Mouse (Mus musculus) left cerebral cortex, adult 2 months (tissue): ENCODE measurements at regions not wholly inside any gene's neighbourhood (a gene's known extent, or its start where the extent isn't known, plus 50 kb on each side); places are given as distances from the start of the nearest gene placed in this dataset.

Source experiments
- DNase-seq, 2 experiments: peaks; one replicate each; pipeline ENCODE4 v3.0.0; 2021 to 2022; ENCODE audit warnings: low spot score in 2 of 2, mixed read lengths in 1 of 2; ENCODE audit errors: extremely low spot score in 1 of 2
- H3K27ac ChIP-seq: fragments of 200-600 bp; 2 replicates; pipeline ENCODE4 v1.8.1; 2022
- H3K4me3 ChIP-seq: fragments of 200-600 bp; 2 replicates; pipeline ENCODE4 v1.8.1; 2022
- CTCF ChIP-seq: fragments of 200-600 bp; IDR thresholded peaks from 2 replicates; pipeline ENCODE4 v1.8.1; 2022; ENCODE audit warnings: antibody characterized with exemption, mild to moderate bottlenecking, moderate library complexity
- intact Hi-C: fragments of 180-260 bp; cut with DNase I; formaldehyde crosslinking; loops from one replicate; pipeline ENCODE4 v1.15.1; 2025

DNA sequence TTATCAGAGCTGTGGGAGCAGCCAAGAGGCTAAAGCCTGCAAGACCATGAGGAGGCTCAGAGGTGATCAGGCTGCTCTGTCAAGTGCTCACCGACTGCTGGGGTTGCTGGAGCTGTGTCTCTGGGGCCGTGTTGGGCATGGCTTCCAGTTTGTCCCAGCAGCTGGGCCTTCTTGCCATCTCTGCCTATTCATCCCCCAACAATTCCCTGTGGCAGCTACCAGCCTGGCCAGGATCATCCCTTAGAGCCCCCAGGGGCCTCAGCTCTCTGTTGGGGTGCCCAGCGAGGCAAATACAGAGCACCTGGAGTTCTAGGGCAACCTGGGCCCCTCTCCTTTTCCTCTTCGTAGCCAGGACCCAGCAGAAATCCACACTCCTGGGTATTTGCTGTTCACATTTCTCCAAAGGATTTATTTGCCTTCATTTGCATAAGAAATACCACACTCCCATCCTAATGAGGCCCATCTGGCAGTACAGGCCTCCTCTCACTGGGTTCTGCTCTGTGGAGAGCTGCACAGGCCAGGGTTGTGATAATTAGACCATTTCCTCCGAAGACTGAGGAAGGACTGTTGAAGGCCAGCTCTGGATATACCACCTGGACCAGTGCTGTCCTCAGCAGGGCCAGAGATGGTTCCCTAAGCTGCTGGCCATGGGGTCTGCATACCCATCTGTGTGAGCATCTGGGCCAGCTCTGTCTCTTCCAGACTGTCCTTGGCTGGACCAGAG is 61.6 kb upstream of the Rufy1 start:
- no peak overlapping the region for H3K4me3 ChIP-seq
- no peak for DNase-seq
- intact Hi-C loops = no loop called here
- H3K27ac ChIP-seq = no peak overlapping the region
- TF ChIP-seq CTCF = no peak

DNA sequence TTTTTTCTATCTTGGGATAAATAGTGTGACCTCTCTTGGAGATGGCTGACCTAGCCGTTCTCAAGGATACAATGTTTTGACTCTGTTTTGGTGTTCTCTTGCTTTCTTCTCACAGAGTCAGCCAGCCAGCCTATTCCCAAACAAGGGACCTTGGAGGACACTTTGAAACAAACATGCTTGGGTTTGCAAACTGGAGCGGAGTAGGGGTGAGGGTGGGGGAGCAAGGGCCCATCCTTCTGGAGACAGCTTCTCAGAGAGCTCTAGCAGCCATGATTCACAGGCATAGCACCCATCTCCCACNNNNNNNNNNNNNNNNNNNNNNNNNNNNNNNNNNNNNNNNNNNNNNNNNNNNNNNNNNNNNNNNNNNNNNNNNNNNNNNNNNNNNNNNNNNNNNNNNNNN is 52.9 kb upstream of the Rufy1 start:
- intact Hi-C loops = no loop called here
- Histone ChIP-seq H3K4me3 (no peak overlapping the region), H3K27ac (no peak overlapping the region)
- DNase-seq = no peak
- TF ChIP-seq CTCF = no peak

DNA sequence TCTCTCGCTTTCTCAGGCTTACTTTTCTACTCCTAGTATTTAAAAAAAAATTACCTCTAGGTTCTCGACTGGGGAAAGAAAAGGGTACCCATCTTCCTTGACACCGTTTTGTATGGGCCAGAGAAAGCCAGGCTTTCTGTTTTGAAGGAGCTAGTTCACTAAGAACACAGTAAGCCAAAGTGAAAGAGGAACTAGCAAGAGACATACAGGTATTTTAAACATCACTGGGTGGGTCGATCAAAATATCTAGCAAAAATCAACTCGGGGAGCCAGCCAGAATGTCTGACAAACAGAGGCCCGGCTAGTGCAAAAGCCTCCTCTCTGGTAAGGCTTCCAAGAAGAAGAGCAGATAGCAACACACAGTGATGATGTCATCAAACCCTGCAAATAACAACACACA is 52.2 kb upstream of the Rufy1 start:
- TF ChIP-seq CTCF = no peak
- Histone ChIP-seq H3K27ac (no peak overlapping the region), H3K4me3 (no peak overlapping the region)
- DNase-seq = no peak
- intact Hi-C loops = no loop called here

DNA sequence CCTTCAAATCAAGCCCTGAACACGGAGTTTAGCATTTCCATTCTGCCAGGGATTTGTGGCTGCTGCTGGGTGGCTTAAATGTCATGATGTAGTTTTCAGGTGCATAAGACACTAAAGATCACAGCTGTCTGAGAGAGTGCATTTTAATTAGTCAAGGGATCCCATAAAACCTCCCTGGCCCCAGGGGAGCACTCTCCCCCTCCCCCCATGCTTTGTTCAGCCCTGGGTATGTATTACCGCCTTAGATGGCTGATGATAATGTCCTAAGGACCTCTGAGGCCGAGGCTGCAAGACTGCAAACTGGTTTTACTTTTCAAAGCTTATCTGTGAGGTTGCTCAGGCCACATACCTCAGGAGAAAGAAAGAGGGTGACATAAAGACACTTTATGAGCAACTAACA is 51.7 kb upstream of the Rufy1 start:
- Histone ChIP-seq H3K27ac (no peak overlapping the region), H3K4me3 (no peak overlapping the region)
- intact Hi-C loops = no loop called here
- no peak for TF ChIP-seq CTCF
- DNase-seq = no peak
